Comparison of ENCODE assay signal across 24 mouse cellular contexts in genomic region chr5:74711056-74711455, GRCm38 (mm10).
"Had no signal": no experiment of that assay in that cellular context is flagged by ENCODE, and none has a peak within 500 bp of the region (broad histone marks: within the 10 kb centered on the region; RNA-seq: fewer than 3 reads in every experiment).

No protein-coding gene starts in this region.

- H3K9me3 ChIP-seq: heart, embryonic 13.5 days; heart, embryonic 15.5 days; intestine, embryonic 15.5 days; limb, embryonic 13.5 days; limb, embryonic 15.5 days had no signal

- ATAC-seq: hindbrain, embryonic 16.5 days; inflammation-experienced regulatory T-cells, adult 6 months; intestine, embryonic 15.5 days; intestine, postnatal 0 days had no signal

- H3K4me2 ChIP-seq: heart, embryonic 11.5 days; heart, embryonic 13.5 days; heart, embryonic 15.5 days; hindbrain, embryonic 14.5 days; intestine, embryonic 15.5 days; limb, embryonic 13.5 days; limb, embryonic 15.5 days had no signal

- H3K4me3 ChIP-seq: heart, adult 2 months; heart, embryonic 13.5 days; heart, embryonic 15.5 days; intestine, embryonic 15.5 days; layer of hippocampus, adult 2 months; left cerebral cortex, adult 2 months; limb, embryonic 13.5 days; limb, embryonic 15.5 days had no signal

- H3K9ac ChIP-seq: heart, embryonic 13.5 days; heart, embryonic 15.5 days; hindbrain, embryonic 14.5 days; intestine, embryonic 15.5 days; limb, embryonic 13.5 days; limb, embryonic 15.5 days had no signal

- H3K27ac ChIP-seq: heart, embryonic 13.5 days; heart, embryonic 15.5 days; hindbrain, embryonic 14.5 days; intestine, embryonic 15.5 days; layer of hippocampus, adult 2 months; left cerebral cortex, adult 2 months; limb, embryonic 13.5 days; limb, embryonic 15.5 days had no signal

- H3K4me1 ChIP-seq: heart, embryonic 15.5 days; limb, embryonic 15.5 days had no signal

- H3K27me3 ChIP-seq: intestine, embryonic 15.5 days; limb, embryonic 13.5 days had no signal

- DNase-seq: gastrocnemius, postnatal 14 days; gastrocnemius, postnatal 36 days; heart, adult 11 months; heart, adult 2 months; heart, postnatal 14 days; heart, postnatal 36 days; kidney, adult 18-20 months; kidney, adult 8-10 months; kidney, postnatal 10 days; kidney, postnatal 25 days; kidney, postnatal 4 days; left cerebral cortex, postnatal 4 days had no signal

- H3K36me3 ChIP-seq: heart, embryonic 13.5 days; heart, embryonic 15.5 days; intestine, embryonic 15.5 days; limb, embryonic 13.5 days; limb, embryonic 15.5 days had no signal
